Mouse (Mus musculus): ENCODE results near the gene S1pr4. TPM values are rescaled to one million over a fixed set of nuclear protein-coding genes. Genes with fewer than 3 reads are reported as not detected.
A peak's percentile ranks its signal among the peaks of the same experiment; 100 is the strongest.

The S1pr4 gene
- polyA plus RNA-seq, 1 experiment from 2014 or later = 5.3 TPM

DNA sequence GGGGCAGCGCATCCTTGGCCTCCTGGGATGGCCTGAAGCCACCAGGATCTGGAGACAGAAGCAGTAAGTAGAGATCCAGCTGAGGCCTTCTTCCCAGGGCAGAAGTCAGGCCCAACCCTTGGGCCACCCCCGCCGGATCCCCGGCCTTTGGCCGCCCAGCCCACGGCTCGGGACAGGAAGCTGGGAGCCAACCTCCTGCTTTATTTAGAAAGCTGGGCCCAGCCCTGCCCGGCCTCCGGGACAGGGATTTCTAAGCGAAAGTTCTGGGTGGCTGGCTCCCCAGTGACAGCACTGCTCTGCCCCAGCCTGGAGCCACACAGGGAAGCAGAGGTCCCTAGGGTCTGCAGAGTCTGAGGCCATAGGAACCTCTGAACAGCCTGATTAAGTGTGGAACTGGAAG is 41.9 kb upstream of the S1pr4 start:
- peak overlapping the region; percentile 73 for H3K27ac ChIP-seq (ENCODE audit: low read length)
- H3K36me3 ChIP-seq (ENCODE audit: control insufficient read depth, insufficient read depth) = no peaks in the 10 kb centered on the region; the same call in 1 of the 2 replicates
- WGBS (ENCODE audit: insufficient replicate concordance) = 52% methylated on average over 10 of the region's 10 CpGs
- no peak for ATAC-seq (ENCODE audit: low read depth)
- H3K9me3 ChIP-seq (replicated peaks; ENCODE audit: control insufficient read depth, low read length) = no peaks in the 10 kb centered on the region
- no peaks in the 10 kb centered on the region for H3K27me3 ChIP-seq (ENCODE audit: control insufficient read depth, insufficient read depth, low read depth, low read length)
- peak overlapping the region; percentile 6; the same call in 1 of the 2 replicates for H3K9ac ChIP-seq (ENCODE audit: low read depth, low read length)
- H3K4me2 ChIP-seq (ENCODE audit: low read depth, low read length) = peak overlapping the region; percentile 33; the same call in 1 of the 2 replicates
- H3K4me3 ChIP-seq (ENCODE audit: low read depth, low read length) = 0 out of 2 replicates have a peak overlapping the region, but pooled peaks have one; percentile 10
- H3K4me1 ChIP-seq (ENCODE audit: control insufficient read depth, low read depth, low read length) = peaks cover 54% of the 10 kb centered on the region

DNA sequence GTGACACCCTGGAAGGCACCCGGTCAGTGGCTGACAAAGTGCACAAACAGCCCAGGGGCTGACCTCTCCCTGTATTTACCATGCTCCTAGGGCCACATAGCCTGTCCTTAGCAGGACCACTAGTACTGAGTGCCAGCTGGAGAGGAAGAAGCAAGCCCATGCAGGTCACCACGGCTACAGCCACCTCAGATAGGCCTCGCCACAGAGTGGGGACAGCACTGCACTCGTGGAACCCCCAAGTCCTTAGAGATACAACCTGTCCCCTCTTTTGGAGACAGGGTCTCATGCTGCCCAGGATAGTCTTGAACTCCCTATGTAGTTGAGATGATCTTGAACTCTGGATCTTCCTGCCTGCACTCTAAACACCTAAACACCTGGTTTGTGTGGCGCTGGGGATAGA is 41.4 kb upstream of the S1pr4 start:
- Histone ChIP-seq H3K36me3 (ENCODE audit: control insufficient read depth, insufficient read depth) (no peaks in the 10 kb centered on the region; the same call in 1 of the 2 replicates), H3K9ac (ENCODE audit: low read depth, low read length) (peak overlapping the region; percentile 6), H3K4me3 (ENCODE audit: low read depth, low read length) (no peak overlapping the region), H3K27me3 (ENCODE audit: control insufficient read depth, insufficient read depth, low read depth, low read length) (no peaks in the 10 kb centered on the region), H3K9me3 (replicated peaks; ENCODE audit: control insufficient read depth, low read length) (no peaks in the 10 kb centered on the region), H3K4me2 (ENCODE audit: low read depth, low read length) (peak overlapping the region; percentile 10; the same call in 1 of the 2 replicates), H3K4me1 (ENCODE audit: control insufficient read depth, low read depth, low read length) (peaks cover 50% of the 10 kb centered on the region), H3K27ac (ENCODE audit: low read length) (peak overlapping the region; percentile 73)
- no peak for ATAC-seq (ENCODE audit: low read depth)
- WGBS (ENCODE audit: insufficient replicate concordance) = 57% methylated on average over 5 of the region's 5 CpGs

DNA sequence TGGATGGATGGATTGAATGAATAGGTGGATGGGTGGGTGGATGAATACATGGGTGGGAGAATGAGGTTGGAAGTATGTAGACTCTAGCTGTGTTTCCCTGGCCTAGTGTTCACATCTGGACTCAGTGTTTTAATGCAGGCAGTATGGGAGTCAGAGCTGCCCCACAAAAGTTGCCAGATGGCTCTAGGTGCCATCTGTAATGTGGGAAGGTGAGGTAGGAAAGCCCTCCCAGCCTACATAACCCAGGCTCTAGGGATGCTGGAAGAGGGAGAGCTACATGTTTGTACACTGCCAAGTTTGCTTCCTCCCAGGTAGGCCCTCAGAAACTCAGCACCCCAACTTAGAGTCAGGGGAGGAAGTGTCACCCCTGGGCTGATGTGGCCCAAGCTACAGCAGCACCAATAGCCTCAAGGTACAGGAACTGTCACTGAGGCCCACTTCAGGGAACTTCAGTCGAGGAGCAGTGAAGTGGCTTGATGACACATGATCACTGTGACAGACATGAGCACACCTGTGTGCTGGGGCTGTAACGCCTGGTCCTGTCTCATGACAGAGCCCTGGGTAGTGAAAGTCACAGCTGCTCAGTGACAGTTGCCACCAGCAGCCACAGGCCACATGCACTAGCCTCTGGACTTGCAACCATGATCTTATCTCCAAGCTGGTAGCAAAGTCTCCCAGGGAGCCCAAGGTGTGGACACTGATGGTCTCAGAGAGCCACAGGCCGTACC is 38.6 kb upstream of the S1pr4 start:
- Histone ChIP-seq H3K36me3 (ENCODE audit: control insufficient read depth, insufficient read depth) (no peaks in the 10 kb centered on the region; the same call in 1 of the 2 replicates), H3K27ac (ENCODE audit: low read length) (no peak overlapping the region), H3K9ac (ENCODE audit: low read depth, low read length) (no peak overlapping the region), H3K9me3 (replicated peaks; ENCODE audit: control insufficient read depth, low read length) (no peaks in the 10 kb centered on the region), H3K27me3 (ENCODE audit: control insufficient read depth, insufficient read depth, low read depth, low read length) (no peaks in the 10 kb centered on the region), H3K4me3 (ENCODE audit: low read depth, low read length) (no peak overlapping the region), H3K4me2 (ENCODE audit: low read depth, low read length) (no peak overlapping the region), H3K4me1 (ENCODE audit: control insufficient read depth, low read depth, low read length) (peaks cover 30% of the 10 kb centered on the region)
- WGBS (ENCODE audit: insufficient replicate concordance) = 51% methylated on average over 3 of the region's 3 CpGs
- ATAC-seq (ENCODE audit: low read depth) = no peak

DNA sequence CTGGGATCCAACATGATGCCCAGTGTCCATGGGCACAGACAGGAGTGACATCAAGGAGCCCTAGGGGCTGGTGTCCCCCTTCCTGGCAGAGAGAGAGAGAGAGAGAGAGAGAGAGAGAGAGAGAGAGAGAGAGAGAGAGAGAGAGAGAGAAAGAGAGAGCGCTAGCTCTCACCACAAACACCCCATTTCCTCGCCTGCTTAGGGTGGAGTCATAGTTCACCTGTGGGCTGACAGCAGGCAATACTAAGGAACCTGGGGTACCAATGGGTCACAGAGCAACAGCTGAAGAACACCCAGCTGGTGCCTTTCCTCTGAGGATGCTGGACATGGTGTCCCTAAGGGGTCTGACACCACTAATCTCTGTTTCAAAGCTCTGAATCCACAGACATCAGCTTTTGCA is 37.5 kb upstream of the S1pr4 start:
- 50% methylated on average over 2 of the region's 2 CpGs for WGBS (ENCODE audit: insufficient replicate concordance)
- Histone ChIP-seq H3K4me3 (ENCODE audit: low read depth, low read length) (no peak overlapping the region), H3K27me3 (ENCODE audit: control insufficient read depth, insufficient read depth, low read depth, low read length) (no peaks in the 10 kb centered on the region), H3K9me3 (replicated peaks; ENCODE audit: control insufficient read depth, low read length) (no peaks in the 10 kb centered on the region), H3K27ac (ENCODE audit: low read length) (no peak overlapping the region), H3K4me2 (ENCODE audit: low read depth, low read length) (no peak overlapping the region), H3K36me3 (ENCODE audit: control insufficient read depth, insufficient read depth) (peaks cover 7% of the 10 kb centered on the region), H3K4me1 (ENCODE audit: control insufficient read depth, low read depth, low read length) (peaks cover 20% of the 10 kb centered on the region), H3K9ac (ENCODE audit: low read depth, low read length) (no peak overlapping the region)
- ATAC-seq (ENCODE audit: low read depth) = no peak

- Histone ChIP-seq H3K9ac (ENCODE audit: low read depth, low read length) (no peak overlapping the region), H3K9me3 (replicated peaks; ENCODE audit: control insufficient read depth, low read length) (no peaks in the 10 kb centered on the region), H3K4me2 (ENCODE audit: low read depth, low read length) (no peak overlapping the region), H3K27ac (ENCODE audit: low read length) (no peak overlapping the region), H3K27me3 (ENCODE audit: control insufficient read depth, insufficient read depth, low read depth, low read length) (no peaks in the 10 kb centered on the region), H3K36me3 (ENCODE audit: control insufficient read depth, insufficient read depth) (peaks cover 7% of the 10 kb centered on the region), H3K4me1 (ENCODE audit: control insufficient read depth, low read depth, low read length) (peaks cover 13% of the 10 kb centered on the region), H3K4me3 (ENCODE audit: low read depth, low read length) (no peak overlapping the region)
- WGBS (ENCODE audit: insufficient replicate concordance) = 60% methylated on average over 6 of the region's 6 CpGs
- ATAC-seq (ENCODE audit: low read depth) = no peak
Measured at GRCm38 (mm10) chr10:81536734-81537133, 36.8 kb upstream of the S1pr4 start.

GRCm38 (mm10) chr10:81534826-81535225 is 34.9 kb upstream of the S1pr4 start:
- 79% methylated on average over 16 of the region's 16 CpGs for WGBS (ENCODE audit: insufficient replicate concordance)
- Histone ChIP-seq H3K9ac (ENCODE audit: low read depth, low read length) (no peak overlapping the region), H3K27ac (ENCODE audit: low read length) (no peak overlapping the region), H3K4me3 (ENCODE audit: low read depth, low read length) (no peak overlapping the region), H3K27me3 (ENCODE audit: control insufficient read depth, insufficient read depth, low read depth, low read length) (no peaks in the 10 kb centered on the region), H3K4me1 (ENCODE audit: control insufficient read depth, low read depth, low read length) (peaks cover 2% of the 10 kb centered on the region; the same call in 1 of the 2 replicates), H3K36me3 (ENCODE audit: control insufficient read depth, insufficient read depth) (peaks cover 15% of the 10 kb centered on the region), H3K4me2 (ENCODE audit: low read depth, low read length) (no peak overlapping the region), H3K9me3 (replicated peaks; ENCODE audit: control insufficient read depth, low read length) (no peaks in the 10 kb centered on the region)
- peak; percentile 31; the same call in 1 of the 2 replicates for ATAC-seq (ENCODE audit: low read depth)

GRCm38 (mm10) chr10:81526779-81527178 is 26.8 kb upstream of the S1pr4 start:
- H3K9ac ChIP-seq (ENCODE audit: low read depth, low read length) = no peak overlapping the region
- no peak overlapping the region for H3K4me3 ChIP-seq (ENCODE audit: low read depth, low read length)
- 8% methylated on average over 14 of the region's 14 CpGs for WGBS (ENCODE audit: insufficient replicate concordance)
- no peaks in the 10 kb centered on the region for H3K27me3 ChIP-seq (ENCODE audit: control insufficient read depth, insufficient read depth, low read depth, low read length)
- no peak overlapping the region for H3K27ac ChIP-seq (ENCODE audit: low read length)
- ATAC-seq (ENCODE audit: low read depth) = 0 out of 2 replicates have a peak, but pooled peaks have one; percentile 14
- H3K9me3 ChIP-seq (replicated peaks; ENCODE audit: control insufficient read depth, low read length) = no peaks in the 10 kb centered on the region
- no peak overlapping the region for H3K4me2 ChIP-seq (ENCODE audit: low read depth, low read length)
- H3K36me3 ChIP-seq (ENCODE audit: control insufficient read depth, insufficient read depth) = peaks cover 8% of the 10 kb centered on the region
- peaks cover 28% of the 10 kb centered on the region for H3K4me1 ChIP-seq (ENCODE audit: control insufficient read depth, low read depth, low read length)

DNA sequence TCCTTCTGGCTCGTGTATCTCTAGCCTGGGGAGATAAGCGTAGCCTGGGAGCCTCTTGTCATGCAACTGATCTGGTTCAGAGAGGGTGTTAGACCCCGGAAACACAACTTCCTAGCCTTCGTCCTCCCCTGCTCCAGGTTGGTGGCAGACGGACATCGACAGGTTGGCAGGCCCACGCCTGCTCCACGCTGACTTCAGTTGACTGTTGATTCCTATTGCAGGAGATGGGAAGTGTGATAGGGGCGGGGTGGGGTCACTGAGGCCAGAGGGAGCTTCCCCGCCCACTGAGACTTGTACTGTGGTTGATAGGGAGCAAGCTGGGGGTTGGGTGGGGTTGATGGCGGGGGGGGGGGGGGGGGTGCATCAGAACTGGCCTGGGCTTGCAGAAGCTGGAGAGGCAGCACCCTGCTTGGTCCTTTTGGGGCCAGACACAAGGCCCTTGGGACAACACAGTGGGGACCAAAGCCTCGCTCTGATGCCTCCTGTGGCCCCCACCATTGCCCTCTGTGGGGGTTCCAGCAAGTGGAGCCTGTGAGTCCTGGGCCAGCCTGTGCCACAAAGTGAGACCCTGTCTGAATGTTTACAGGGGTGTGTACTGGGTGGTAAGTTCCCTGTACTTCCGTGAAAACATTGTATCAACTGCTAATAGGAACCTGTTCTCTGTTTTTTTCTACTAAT is 25.2 kb upstream of the S1pr4 start:
- Histone ChIP-seq H3K4me1 (ENCODE audit: control insufficient read depth, low read depth, low read length) (peaks cover 28% of the 10 kb centered on the region), H3K4me2 (ENCODE audit: low read depth, low read length) (peak overlapping the region; percentile 47), H3K27me3 (ENCODE audit: control insufficient read depth, insufficient read depth, low read depth, low read length) (no peaks in the 10 kb centered on the region), H3K9me3 (replicated peaks; ENCODE audit: control insufficient read depth, low read length) (no peaks in the 10 kb centered on the region), H3K4me3 (ENCODE audit: low read depth, low read length) (0 out of 2 replicates have a peak overlapping the region, but pooled peaks have one; percentile 1), H3K9ac (ENCODE audit: low read depth, low read length) (peak overlapping the region; percentile 40; the same call in 1 of the 2 replicates), H3K36me3 (ENCODE audit: control insufficient read depth, insufficient read depth) (peaks cover 3% of the 10 kb centered on the region), H3K27ac (ENCODE audit: low read length) (peak overlapping the region; percentile 83)
- 12% methylated on average over 12 of the region's 13 CpGs for WGBS (ENCODE audit: insufficient replicate concordance)
- ATAC-seq (ENCODE audit: low read depth) = peak; percentile 76
